Mouse (Mus musculus) urinary bladder, postnatal 4 days (tissue): Measurements from ENCODE around the gene Pla2g7.
A peak's percentile ranks its signal among the peaks of the same experiment; 100 is the strongest.

Source experiments
- DNase-seq, 2 experiments: peaks; one replicate each; pipeline ENCODE4 v3.0.0; 2021 to 2022; ENCODE audit warnings: low spot score in 2 of 2

Pla2g7 gene

DNA sequence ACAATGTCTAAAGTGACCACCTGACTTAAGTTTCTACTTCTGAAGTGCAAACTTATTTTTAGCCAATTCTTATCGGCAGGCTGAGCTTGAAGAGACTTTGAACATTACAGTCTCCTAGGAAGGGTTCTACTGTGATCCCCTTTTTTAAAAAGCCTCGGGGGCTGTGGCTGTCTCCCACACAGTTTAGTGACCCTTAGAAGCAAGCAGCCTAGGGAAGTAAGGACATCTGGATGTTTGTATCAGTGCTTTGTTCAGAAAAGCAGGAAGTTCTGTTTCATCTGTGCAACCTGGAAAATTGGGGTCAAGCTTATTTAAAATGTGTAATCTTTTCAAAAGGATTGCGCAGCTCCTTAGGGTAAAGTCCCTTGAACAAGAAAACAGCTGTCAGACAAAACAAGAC lies 12.6 kb downstream of the Pla2g7 start:
- DNase-seq: no peak

DNA sequence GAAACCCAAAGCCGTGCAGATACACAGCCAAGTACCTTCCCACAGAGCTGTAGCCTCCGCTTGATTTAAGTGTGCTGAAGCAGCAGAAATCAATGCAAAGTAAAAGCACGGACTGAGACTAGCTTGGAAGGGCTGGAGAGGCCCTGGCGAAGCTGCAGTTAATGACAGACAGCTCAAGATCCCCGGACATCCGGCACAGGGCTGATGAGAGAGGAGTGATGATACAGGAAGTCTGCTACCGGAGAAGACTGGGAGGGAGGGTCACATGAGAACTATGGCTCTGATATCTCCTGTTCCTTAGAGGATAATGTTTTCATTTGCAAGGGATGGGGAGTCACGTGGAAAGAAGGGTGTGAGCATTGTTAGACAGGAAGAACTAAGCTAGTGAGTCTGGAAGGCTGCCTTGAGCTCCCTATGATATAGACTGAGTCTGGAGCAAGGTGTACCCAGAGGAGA lies 13.1 kb downstream of the Pla2g7 start:
- no peak for DNase-seq

GRCm38 (mm10) chr17:43584771-43585170 lies 16.9 kb downstream of the Pla2g7 start:
- DNase-seq: no peak

- no peak for DNase-seq
Observed at GRCm38 (mm10) chr17:43587278-43587677, 19.4 kb downstream of the Pla2g7 start.

GRCm38 (mm10) chr17:43589750-43590149 lies 21.9 kb downstream of the Pla2g7 start:
- DNase-seq: no peak

DNA sequence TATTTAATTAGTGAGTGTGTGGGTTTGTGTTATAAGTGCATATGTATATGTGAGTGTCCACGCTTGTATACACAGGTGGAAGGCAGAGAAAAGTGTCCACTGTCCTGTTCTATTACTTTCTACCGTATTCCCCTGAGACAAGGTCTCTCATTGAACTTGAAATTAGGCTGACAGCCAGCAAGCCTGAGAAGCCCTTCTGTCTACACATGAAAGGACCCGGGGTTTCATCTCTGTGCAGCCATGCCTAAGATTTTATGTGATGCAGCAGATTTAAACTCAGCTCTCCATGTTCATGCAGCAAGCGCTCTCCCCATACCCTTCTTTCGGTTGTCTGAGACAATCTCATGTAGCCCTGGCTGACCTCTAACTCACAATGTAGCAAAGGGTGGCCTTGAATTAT lies 22.6 kb downstream of the Pla2g7 start:
- no peak for DNase-seq

GRCm38 (mm10) chr17:43592296-43593291 lies 24.7 kb downstream of the Pla2g7 start:
- DNase-seq: no peak

- no peak for DNase-seq
Observed at GRCm38 (mm10) chr17:43597742-43598141, 29.8 kb downstream of the Pla2g7 start.

DNA sequence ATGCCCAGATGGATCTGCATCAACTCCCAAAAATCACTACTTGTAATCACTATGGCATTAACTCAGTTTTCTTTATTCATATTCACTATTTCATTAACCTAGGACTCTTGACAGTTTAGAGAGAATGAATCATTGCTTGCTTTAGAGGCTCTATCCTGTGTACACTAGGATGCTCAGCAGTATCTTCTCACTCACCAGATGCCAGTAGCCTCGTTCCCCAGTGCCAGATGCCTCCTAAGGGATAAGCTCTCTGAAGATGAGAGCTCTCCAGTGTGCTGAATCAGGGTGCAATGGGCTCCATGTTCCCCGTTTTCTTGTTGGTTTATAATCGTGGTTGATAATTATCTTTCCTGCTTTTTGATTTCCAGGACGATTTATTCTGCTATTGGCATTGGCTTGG lies 30.8 kb downstream of the Pla2g7 start:
- no peak for DNase-seq

- peak; percentile 43 to 86 for DNase-seq
Observed at GRCm38 (mm10) chr17:43606704-43607103, 38.8 kb downstream of the Pla2g7 start.

DNA sequence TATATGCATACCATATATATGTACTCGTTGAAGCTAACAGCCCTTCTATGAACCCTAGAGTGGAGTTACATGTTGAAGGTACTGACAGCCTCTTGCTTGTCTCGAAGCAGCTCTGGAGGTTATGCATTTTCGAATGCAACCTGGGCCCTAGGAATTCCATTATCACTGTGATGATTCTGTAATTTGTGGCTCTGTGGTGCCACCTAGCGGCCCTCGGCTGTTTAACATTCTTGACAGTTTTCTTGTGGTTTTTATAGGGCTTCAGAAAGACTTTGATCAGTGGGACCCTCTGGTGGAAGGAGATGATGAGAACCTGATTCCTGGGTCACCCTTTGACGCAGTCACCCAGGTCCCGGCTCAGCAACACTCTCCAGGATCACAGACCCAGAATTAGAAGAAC lies 43.7 kb downstream of the Pla2g7 start:
- DNase-seq: no peak

DNA sequence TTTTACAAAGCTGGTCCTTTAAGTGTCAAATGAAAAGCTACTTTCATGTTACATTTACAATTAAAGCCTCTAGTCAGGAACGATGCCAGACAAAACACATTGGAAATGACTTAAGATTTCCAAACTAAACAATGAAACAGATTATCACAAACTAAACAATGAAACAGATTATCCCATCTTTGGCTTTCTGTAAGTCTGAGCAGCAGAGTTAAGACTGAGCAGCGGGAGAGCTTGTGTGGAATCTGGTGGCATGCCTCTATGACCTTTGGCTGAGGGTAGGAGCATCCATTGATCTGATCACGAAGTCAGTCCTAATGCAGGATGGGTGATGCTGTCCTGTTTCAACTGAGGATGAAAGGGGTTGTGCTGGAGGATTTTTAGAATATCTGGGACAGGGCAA lies 44.3 kb downstream of the Pla2g7 start:
- no peak for DNase-seq

DNA sequence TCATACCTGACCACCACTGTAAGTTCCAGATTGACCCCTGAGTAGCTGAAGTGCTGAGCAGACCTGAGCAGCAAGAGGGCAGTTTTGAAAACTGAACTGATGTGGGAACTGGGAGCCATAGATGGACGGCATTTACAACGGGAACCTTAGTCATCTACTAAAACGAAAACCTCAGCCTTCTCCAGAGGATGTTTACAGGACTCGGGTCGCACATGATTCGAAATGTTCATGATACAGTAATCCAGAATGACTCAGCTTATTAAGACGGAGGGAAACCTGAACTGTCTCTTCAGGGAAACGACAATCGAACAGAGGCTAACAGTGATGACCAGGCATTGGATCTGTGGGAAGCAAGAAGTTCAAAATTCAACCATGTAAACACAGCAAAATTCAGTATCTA lies 51.3 kb downstream of the Pla2g7 start:
- no peak for DNase-seq

DNA sequence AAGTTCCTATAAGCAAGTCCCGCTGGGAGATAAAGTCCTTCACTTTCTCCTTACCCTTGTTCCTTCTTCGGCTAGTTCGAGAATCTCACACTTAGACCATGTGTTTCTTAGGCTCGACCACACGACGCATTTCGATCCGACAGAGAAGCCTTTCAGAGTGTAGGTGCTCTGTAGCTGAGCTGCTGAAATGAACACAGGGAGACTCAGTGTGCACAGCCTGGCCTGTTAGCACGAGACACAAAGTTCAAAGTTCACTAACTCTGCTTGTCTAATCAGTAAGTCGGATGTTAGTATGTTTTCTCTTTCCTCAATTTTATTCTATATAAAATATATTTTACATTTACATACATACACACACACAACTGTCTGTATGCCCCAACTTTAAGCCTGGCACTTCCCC lies 54.2 kb downstream of the Pla2g7 start:
- DNase-seq: no peak

DNA sequence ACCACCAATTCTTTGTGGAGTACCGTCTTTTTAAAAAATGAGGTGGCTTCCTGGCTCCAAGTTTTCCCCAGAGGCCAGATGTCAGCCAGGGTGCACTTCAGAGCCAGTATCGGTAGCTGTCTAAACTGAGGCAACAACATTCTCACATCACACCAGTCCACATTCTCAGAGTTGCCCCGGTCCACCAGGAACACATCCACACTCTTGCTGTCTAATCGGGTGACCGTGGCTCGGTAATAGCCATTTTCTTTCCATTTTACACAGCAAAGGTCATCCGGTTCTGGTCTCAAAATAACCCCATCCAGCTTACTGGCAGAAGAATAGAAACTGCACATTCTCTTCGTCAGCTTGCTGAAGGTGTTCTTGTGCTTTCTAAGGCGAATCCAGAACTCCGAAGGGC lies 60.3 kb downstream of the Pla2g7 start:
- no peak for DNase-seq

GRCm38 (mm10) chr17:43629026-43629495 lies 61.2 kb downstream of the Pla2g7 start:
- no peak for DNase-seq

DNA sequence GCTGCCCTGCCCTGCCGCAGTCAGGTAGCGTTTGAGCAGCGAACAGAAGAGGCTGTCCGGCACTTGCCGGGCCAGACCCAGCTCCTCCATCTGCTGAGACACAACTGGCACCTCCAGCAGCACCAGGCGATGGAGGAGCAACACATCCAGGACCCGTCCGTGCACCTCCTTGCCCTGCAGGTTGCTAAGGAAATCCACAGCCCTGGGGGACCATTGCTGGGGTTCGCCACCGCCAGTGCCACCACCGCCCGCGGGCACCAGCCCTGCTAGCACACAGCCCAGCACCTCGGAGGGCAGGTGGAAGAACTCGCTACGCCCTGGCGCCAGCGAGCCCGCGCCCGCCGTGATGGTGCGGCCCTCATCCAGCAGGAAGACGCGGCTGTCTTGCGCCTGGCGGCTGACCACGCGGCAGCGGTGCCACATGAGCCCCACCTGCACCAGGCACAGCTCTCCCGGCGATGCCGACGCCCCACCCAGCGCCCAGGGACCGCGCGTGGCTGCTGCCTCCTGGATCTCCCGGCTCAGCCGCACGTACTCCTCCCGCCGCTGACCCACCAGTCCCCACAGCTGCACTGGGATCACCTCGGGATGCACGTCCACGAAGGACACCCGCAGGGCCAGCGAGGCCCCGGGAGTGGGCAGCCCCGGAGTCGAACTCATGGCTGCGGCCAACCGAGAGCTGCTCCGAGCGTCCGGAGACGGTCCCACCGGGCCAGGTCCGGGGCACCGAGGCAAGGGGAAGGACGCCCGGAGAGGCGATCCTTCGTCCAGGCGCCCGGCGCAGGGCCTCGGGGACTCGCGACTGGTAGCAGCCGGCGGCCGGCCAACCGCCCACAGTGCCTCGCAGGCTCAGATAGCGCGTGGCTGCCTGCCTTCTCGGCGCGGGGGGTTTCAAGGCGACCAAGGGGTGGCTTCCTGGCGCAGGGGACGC lies 61.9 kb downstream of the Pla2g7 start, which contains the start of gene Tdrd6:
TSS of gene Tdrd6 (minus strand) at position 804 of the 931 bp plus-strand sequence.
- no peak for DNase-seq

DNA sequence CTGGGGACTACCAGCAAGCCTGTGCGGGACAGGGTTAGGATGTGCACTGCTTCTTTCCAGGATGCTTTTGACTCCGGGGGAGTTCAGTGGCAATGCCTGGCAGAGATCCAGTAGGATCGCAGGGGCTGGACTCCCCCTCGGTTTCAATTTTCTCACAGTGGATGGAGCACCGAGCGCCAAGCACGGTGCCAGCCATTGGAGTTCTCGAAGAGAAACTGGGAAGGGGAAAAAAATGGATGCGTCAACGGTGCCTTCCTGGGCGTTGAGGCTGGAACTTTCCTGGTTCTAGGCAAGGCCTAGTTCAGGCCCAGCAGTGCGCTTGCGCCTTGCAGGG lies 62.5 kb downstream of the Pla2g7 start:
- DNase-seq: no peak

DNA sequence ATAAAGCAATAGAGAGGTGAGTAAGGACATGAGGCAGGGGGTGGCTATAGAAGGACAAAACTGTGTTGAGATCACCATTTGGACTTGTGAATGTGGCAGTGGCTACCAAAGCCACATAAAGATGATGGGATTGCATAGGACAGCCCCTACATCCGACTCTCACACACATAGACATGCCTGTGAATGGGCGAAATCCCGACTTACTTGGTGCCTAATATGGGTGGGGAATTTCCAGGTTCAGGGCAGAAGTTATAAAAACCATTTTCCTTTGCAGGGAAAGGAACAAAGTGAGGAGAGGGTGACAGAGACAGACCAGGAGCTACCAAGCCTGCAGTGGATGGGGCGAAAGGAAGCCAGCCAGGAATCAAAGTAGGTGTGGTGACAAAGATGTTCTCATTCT lies 69.2 kb downstream of the Pla2g7 start:
- DNase-seq: no peak

- DNase-seq: no peak
Observed at GRCm38 (mm10) chr17:43640825-43641224, 72.9 kb downstream of the Pla2g7 start.

- no peak for DNase-seq
Observed at GRCm38 (mm10) chr17:43643191-43643590, 75.3 kb downstream of the Pla2g7 start.

DNA sequence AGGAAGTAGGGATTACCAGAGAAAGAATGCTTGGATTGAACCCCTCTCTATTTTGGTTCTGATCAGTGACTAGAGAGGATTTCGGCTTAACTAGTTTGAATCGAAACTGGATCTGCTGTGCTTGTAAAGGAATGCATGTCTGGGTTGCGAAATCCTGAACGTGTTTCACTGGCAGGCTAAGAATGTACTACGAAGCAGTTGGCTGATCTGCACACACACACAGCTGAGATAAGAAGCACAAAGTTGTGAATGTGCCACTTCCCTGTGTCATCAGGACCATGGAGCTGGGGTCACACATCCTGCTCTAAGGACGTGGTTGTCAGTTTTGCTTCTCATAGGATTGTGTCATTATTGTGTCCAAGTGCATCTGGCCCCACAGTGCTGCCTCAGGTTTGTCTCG lies 76.5 kb downstream of the Pla2g7 start:
- DNase-seq: no peak
